Mouse (Mus musculus): ENCODE measurements at regions not wholly inside any gene's neighbourhood (a gene's known extent, or its start where the extent isn't known, plus 50 kb on each side); places are given as distances from the start of the nearest gene placed in this dataset.

- no peak for DNase-seq (ENCODE audit: low spot score)
- no peak for ATAC-seq (ENCODE audit: low FRiP score, low TSS enrichment)
- Histone ChIP-seq H3K27ac (replicated peaks) (no peak overlapping the region), H3K9me3 (ENCODE audit: control insufficient read depth, low read length) (no peaks in the 10 kb centered on the region), H3K9ac (ENCODE audit: low read length) (no peak overlapping the region), H3K4me2 (replicated peaks; ENCODE audit: low read depth) (no peak overlapping the region), H3K27me3 (ENCODE audit: control insufficient read depth, insufficient read depth, low read length) (no peaks in the 10 kb centered on the region), H3K4me3 (ENCODE audit: low read depth, low read length) (no peak overlapping the region), H3K4me1 (replicated peaks; ENCODE audit: control insufficient read depth, insufficient read depth) (no peaks in the 10 kb centered on the region), H3K36me3 (ENCODE audit: control insufficient read depth, insufficient read depth, low read length) (no peaks in the 10 kb centered on the region)
- 73% methylated on average over 3 of the region's 3 CpGs for WGBS
- TF ChIP-seq CTCF (IDR thresholded peaks at IDR 0.05; ENCODE audit: low read depth): no peak
Measured at GRCm38 (mm10) chr12:58901931-58902330, 109.9 kb downstream of the Sec23a start.

GRCm38 (mm10) chr12:58875808-58876207, 136.0 kb downstream of the Sec23a start:
- no peak overlapping the region for H3K9ac ChIP-seq (ENCODE audit: low read length)
- DNase-seq (ENCODE audit: low spot score): no peak
- no peak for ATAC-seq (ENCODE audit: low FRiP score, low TSS enrichment)
- TF ChIP-seq EP300 (optimal IDR thresholded peaks at IDR 0.05) (no peak), CTCF (IDR thresholded peaks at IDR 0.05; ENCODE audit: low read depth) (no peak)
- no peaks in the 10 kb centered on the region for H3K27me3 ChIP-seq (ENCODE audit: control insufficient read depth, insufficient read depth, low read length)
- H3K4me1 ChIP-seq (replicated peaks; ENCODE audit: control insufficient read depth, insufficient read depth): no peaks in the 10 kb centered on the region
- H3K9me3 ChIP-seq (ENCODE audit: control insufficient read depth, low read length): no peaks in the 10 kb centered on the region
- no peak overlapping the region for H3K4me2 ChIP-seq (replicated peaks; ENCODE audit: low read depth)
- no peak overlapping the region for H3K27ac ChIP-seq (replicated peaks)
- no peak overlapping the region for H3K4me3 ChIP-seq (ENCODE audit: low read depth, low read length)
- WGBS: 70% methylated on average over 2 of the region's 2 CpGs
- H3K36me3 ChIP-seq (ENCODE audit: control insufficient read depth, insufficient read depth, low read length): no peaks in the 10 kb centered on the region

DNA sequence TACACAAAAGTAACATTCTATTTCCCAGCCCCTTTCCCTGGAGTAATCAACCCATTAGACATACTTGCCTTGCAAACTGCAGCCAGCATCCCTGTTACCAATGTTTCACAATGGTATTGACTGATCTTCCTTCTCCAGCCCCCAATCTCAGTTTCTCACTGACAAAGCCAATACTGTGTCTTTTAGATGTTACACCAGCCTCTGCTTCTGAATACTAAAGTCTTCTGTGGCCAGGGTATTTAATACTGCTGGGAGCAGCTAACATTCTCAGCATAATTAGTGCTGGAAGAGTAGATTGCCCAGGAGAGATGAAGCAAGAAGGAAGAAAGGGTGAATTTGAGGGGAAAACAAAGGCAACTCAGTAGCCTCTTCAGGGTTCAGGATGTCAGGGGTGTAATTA, 139.4 kb downstream of the Sec23a start:
- H3K4me2 ChIP-seq (replicated peaks; ENCODE audit: low read depth): no peak overlapping the region
- no peak overlapping the region for H3K4me3 ChIP-seq (ENCODE audit: low read depth, low read length)
- H3K9me3 ChIP-seq (ENCODE audit: control insufficient read depth, low read length): no peaks in the 10 kb centered on the region
- ATAC-seq (ENCODE audit: low FRiP score, low TSS enrichment) (no peak), DNase-seq (ENCODE audit: low spot score) (no peak)
- TF ChIP-seq CTCF (IDR thresholded peaks at IDR 0.05; ENCODE audit: low read depth) (no peak), EP300 (optimal IDR thresholded peaks at IDR 0.05) (no peak)
- H3K27me3 ChIP-seq (ENCODE audit: control insufficient read depth, insufficient read depth, low read length): no peaks in the 10 kb centered on the region
- H3K9ac ChIP-seq (ENCODE audit: low read length): no peak overlapping the region
- H3K36me3 ChIP-seq (ENCODE audit: control insufficient read depth, insufficient read depth, low read length): no peaks in the 10 kb centered on the region
- H3K27ac ChIP-seq (replicated peaks): no peak overlapping the region
- H3K4me1 ChIP-seq (replicated peaks; ENCODE audit: control insufficient read depth, insufficient read depth): no peaks in the 10 kb centered on the region

DNA sequence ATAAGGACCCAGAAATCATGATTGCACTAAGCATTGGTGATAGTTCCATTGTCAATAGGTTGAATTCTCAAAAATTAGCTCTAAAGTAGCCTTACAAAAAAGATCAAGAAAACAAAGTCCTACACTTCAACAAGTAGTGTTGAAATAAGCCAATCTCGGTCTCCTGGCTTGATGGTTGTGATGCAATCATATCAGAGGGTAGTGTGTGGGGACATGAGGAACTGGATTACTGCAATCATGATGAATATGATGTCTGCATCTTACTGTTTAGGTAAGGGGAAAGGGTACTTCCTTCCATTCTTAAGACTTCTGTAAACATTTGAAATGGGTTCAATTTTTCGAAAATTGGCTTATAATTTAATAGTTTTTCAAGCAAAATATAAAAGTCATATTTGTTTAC, 155.3 kb downstream of the Sec23a start:
- H3K27ac ChIP-seq (replicated peaks): no peak overlapping the region
- no peaks in the 10 kb centered on the region for H3K9me3 ChIP-seq (ENCODE audit: control insufficient read depth, low read length)
- WGBS: 57% methylated on average over 2 of the region's 2 CpGs
- no peaks in the 10 kb centered on the region for H3K36me3 ChIP-seq (ENCODE audit: control insufficient read depth, insufficient read depth, low read length)
- no peaks in the 10 kb centered on the region for H3K4me1 ChIP-seq (replicated peaks; ENCODE audit: control insufficient read depth, insufficient read depth)
- H3K4me3 ChIP-seq (ENCODE audit: low read depth, low read length): no peak overlapping the region
- H3K9ac ChIP-seq (ENCODE audit: low read length): no peak overlapping the region
- no peak for TF ChIP-seq EP300 (optimal IDR thresholded peaks at IDR 0.05)
- no peak for TF ChIP-seq CTCF (IDR thresholded peaks at IDR 0.05; ENCODE audit: low read depth)
- no peak for ATAC-seq (ENCODE audit: low FRiP score, low TSS enrichment)
- DNase-seq (ENCODE audit: low spot score): no peak
- H3K27me3 ChIP-seq (ENCODE audit: control insufficient read depth, insufficient read depth, low read length): no peaks in the 10 kb centered on the region
- no peak overlapping the region for H3K4me2 ChIP-seq (replicated peaks; ENCODE audit: low read depth)

DNA sequence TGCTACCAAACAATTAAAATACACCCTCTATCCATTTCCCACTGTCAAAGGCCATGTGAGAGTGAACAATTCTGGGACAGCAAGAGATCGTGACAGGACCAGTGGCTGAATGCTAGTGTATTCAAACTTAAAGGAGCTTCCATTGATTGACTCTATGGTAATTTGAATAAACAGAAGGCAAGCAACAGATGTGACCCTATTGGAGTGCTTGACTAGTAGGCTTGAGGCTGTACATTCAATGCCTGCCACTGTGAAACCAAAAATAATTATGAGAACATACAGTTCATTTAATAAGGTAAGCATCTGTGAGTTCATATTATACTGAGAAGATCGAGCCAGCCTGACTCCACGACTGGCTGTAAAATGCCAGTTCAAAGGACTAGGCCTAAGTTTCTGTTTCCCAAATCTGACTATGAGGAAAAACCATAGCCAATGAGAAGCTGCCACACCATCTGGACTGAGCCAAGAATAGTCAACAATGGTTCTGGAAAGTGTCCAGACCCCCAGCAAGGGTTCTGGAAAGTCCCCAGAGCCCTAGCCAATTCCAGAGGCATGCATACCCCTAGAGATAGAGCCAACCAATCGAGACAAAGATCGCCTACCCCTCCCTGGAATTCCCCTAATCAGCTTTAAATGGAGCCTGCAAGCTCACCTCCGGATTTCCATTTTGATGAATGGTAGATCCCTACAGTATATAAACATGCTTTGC, 160.0 kb downstream of the Sec23a start:
- 67% methylated on average over 6 of the region's 6 CpGs for WGBS
- TF ChIP-seq EP300 (optimal IDR thresholded peaks at IDR 0.05): no peak
- TF ChIP-seq CTCF (IDR thresholded peaks at IDR 0.05; ENCODE audit: low read depth): no peak
- Histone ChIP-seq H3K27ac (replicated peaks) (no peak overlapping the region), H3K27me3 (ENCODE audit: control insufficient read depth, insufficient read depth, low read length) (no peaks in the 10 kb centered on the region), H3K4me2 (replicated peaks; ENCODE audit: low read depth) (no peak overlapping the region), H3K4me3 (ENCODE audit: low read depth, low read length) (no peak overlapping the region), H3K4me1 (replicated peaks; ENCODE audit: control insufficient read depth, insufficient read depth) (no peaks in the 10 kb centered on the region), H3K9me3 (ENCODE audit: control insufficient read depth, low read length) (no peaks in the 10 kb centered on the region), H3K9ac (ENCODE audit: low read length) (no peak overlapping the region), H3K36me3 (ENCODE audit: control insufficient read depth, insufficient read depth, low read length) (no peaks in the 10 kb centered on the region)
- DNase-seq (ENCODE audit: low spot score): no peak
- no peak for ATAC-seq (ENCODE audit: low FRiP score, low TSS enrichment)

GRCm38 (mm10) chr12:58829656-58830055, 182.2 kb downstream of the Sec23a start:
- WGBS: 51% methylated on average over 1 of the region's 1 CpGs
- ATAC-seq (ENCODE audit: low FRiP score, low TSS enrichment) (no peak), DNase-seq (ENCODE audit: low spot score) (no peak)
- Histone ChIP-seq H3K9me3 (ENCODE audit: control insufficient read depth, low read length) (no peaks in the 10 kb centered on the region), H3K27ac (replicated peaks) (no peak overlapping the region), H3K4me3 (ENCODE audit: low read depth, low read length) (no peak overlapping the region), H3K9ac (ENCODE audit: low read length) (no peak overlapping the region), H3K36me3 (ENCODE audit: control insufficient read depth, insufficient read depth, low read length) (no peaks in the 10 kb centered on the region), H3K4me2 (replicated peaks; ENCODE audit: low read depth) (no peak overlapping the region), H3K27me3 (ENCODE audit: control insufficient read depth, insufficient read depth, low read length) (no peaks in the 10 kb centered on the region), H3K4me1 (replicated peaks; ENCODE audit: control insufficient read depth, insufficient read depth) (no peaks in the 10 kb centered on the region)
- TF ChIP-seq EP300 (optimal IDR thresholded peaks at IDR 0.05) (no peak), CTCF (IDR thresholded peaks at IDR 0.05; ENCODE audit: low read depth) (no peak)
